Mouse (Mus musculus) C2C12 (cell line): ENCODE results near the gene Mex3d.

Experiments used
- CTCF ChIP-seq: IDR thresholded peaks from one replicate; pipeline ENCODE4 v1.5.1; 2011; ENCODE audit not compliant: control insufficient read depth, insufficient read depth, insufficient read length
- FOSL1 ChIP-seq: IDR thresholded peaks from one replicate; pipeline ENCODE4 v1.8.0; 2011; ENCODE audit warnings: mild to moderate bottlenecking, low read length; ENCODE audit not compliant: poor library complexity, insufficient read depth, severe bottlenecking
- MAX ChIP-seq: IDR thresholded peaks from one replicate; pipeline ENCODE4 v1.6.1; 2011; ENCODE audit warnings: mild to moderate bottlenecking, control low read depth
- MYOG ChIP-seq: IDR thresholded peaks from one replicate; pipeline ENCODE4 v1.6.1; 2011; ENCODE audit not compliant: control insufficient read depth, insufficient read length; ENCODE audit errors: extremely low read depth
- USF1 ChIP-seq: IDR thresholded peaks from one replicate; pipeline ENCODE4 v1.6.1; 2011; ENCODE audit warnings: low read depth, mild to moderate bottlenecking, control low read depth, moderate library complexity

DNA sequence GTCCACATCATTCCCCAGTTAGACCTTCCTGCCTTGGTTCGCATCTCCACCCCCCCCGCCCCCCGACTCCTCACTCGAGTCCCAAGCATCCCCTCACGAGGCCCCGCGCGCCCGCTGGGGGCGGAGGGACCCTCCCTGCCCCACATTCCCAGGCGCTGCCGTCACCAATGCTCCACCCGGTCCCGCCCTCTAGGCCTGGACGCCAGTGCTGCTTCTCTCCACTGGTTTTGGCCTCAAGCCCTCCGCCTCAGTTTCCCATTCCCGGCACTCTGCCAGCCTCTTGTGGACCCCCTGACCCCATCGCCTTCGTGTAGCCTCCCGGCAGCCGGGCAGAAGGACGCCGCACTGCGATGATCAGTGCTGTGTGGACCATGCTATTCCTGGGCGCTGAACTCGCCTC is 38.5 kb downstream of the Mex3d start:
- TF ChIP-seq CTCF (no peak), FOSL1 (no peak), MYOG (no peak), USF1 (no peak), MAX (no peak)
